Mouse (Mus musculus): ENCODE measurements around the gene Pygb.

Pygb gene

GRCm38 (mm10) chr2:150798084-150798483, 11.5 kb downstream of the Pygb start:
- no peak for DNase-seq

- no peak for DNase-seq
Measured at GRCm38 (mm10) chr2:150800616-150801015, 14.1 kb downstream of the Pygb start.

DNA sequence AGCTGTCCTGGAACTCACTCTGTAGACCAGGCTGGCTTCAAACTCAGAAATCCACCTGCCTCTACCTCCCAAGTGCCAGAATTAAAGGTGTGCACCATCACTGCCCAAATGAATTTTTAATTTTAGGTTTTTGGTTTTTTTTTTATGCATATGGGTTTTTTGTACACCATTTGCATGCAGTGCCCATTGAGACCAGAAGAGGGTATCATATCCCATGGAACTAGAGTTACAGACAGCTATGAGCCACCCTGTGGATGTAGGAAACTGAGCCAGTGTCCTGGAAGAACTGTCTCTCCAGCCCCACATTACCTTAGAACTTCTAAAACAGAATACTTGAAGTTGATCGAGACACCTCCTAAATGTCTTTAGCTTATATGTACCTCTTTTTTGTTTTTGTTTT, 16.5 kb downstream of the Pygb start:
- no peak for DNase-seq

GRCm38 (mm10) chr2:150808381-150808780, 21.8 kb downstream of the Pygb start:
- DNase-seq: no peak

- DNase-seq: no peak
Measured at GRCm38 (mm10) chr2:150808812-150809211, 22.3 kb downstream of the Pygb start.

- no peak for DNase-seq
Measured at GRCm38 (mm10) chr2:150810603-150811002, 24.1 kb downstream of the Pygb start.

DNA sequence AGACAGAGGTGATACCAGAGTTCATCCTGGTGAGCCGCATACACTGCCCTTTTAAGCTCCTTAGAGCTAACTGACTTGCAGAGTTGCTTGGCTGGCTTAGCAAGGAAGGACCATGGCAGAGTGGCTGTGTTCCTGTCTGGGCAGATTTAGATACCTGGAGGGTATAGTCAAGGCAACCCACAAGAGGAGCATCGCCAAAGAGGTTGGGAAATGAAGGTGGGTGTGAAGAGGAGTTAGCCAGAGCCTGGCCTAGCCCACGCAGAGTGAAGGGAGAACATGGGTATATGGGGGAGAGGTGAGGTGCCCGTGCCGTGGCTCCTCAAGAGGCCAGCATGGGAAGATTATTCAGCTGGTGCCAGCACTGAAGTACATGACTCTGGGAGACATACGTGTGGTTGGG, 26.3 kb downstream of the Pygb start:
- DNase-seq: no peak

DNA sequence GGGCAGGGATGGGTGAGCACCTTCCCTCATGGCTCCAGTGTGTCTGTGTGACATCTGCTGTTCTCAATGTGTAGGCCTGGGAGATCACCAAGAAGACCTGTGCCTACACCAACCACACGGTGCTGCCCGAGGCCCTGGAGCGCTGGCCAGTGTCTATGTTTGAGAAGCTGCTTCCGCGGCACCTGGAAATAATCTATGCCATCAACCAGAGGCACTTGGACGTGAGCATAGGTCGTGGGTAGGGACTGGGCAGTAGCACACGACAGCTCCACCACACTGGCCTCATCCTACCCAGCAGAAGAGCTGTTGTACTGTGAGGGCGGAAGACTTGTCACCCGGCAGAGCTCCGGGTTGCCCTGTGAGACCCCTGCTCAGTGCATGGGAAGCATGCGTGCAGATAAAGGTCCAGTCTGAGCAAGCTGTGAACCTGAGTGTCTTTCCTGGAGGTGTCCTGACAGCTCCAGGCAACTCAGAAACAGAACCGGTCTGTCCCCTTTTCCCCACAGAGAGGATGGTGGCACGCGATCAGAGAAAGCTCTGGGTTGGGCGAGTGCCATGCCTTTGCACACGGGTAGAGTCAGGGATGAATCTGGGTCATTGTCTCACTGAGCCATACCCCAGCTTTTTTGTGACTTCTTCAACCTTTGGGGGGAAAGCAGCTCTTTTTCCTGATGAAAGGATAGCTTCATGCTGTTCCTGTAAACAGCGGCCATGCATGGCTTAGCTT, 30.3 kb downstream of the Pygb start:
- peak; percentile 49 to 63 for DNase-seq

- no peak for DNase-seq
Measured at GRCm38 (mm10) chr2:150818742-150819141, 32.2 kb downstream of the Pygb start.

- DNase-seq: no peak
Measured at GRCm38 (mm10) chr2:150820720-150821119, 34.2 kb downstream of the Pygb start.

DNA sequence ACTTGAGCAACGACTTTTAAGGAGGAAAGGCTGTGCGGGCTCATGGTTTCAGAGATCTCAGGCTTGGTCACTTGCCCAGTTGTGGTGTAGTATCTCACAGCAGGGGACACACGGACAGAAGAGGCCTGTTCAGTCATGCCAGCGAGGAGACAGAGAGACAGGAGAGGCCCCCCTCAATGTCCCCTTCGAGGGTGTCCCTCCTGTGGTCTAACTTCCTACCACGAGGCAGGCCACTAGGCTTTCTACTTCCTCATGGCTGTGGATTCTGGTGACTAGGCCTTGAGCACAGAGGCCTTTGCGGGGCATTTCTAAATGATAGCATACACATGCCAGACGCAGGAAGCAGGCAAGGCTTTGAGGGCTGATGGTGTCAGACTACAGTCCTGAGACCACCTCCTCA, 36.5 kb downstream of the Pygb start:
- DNase-seq: no peak

- DNase-seq: no peak
Measured at GRCm38 (mm10) chr2:150826426-150826825, 39.9 kb downstream of the Pygb start.

GRCm38 (mm10) chr2:150828164-150828563, 41.6 kb downstream of the Pygb start:
- no peak for DNase-seq

GRCm38 (mm10) chr2:150828654-150829053, 42.1 kb downstream of the Pygb start:
- DNase-seq: no peak

DNA sequence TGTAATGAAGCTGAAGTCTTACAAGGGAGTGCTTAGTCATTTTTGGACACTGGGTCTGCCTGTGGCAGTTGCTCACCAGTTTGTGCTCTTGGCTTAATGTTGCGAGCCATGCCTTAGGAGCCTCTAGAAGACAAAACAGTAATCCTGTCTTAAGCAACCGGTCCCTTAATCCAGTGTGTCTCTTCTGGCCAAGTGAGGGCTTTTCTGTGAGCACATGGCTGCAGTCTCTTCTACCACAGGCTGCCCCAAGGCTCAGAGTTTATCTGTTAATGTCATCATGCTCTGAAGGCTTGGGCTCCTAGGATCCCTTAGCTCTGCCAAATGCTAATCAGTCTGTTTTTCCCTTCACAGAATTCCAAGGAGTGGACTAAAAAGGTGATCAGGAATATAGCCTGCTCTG, 43.5 kb downstream of the Pygb start:
- no peak for DNase-seq

- no peak for DNase-seq
Measured at GRCm38 (mm10) chr2:150830911-150831441, 44.4 kb downstream of the Pygb start.

- peak; percentile 56 to 62 for DNase-seq
Measured at GRCm38 (mm10) chr2:150832029-150832428, 45.5 kb downstream of the Pygb start.

GRCm38 (mm10) chr2:150834616-150835015, 48.1 kb downstream of the Pygb start:
- DNase-seq: no peak

DNA sequence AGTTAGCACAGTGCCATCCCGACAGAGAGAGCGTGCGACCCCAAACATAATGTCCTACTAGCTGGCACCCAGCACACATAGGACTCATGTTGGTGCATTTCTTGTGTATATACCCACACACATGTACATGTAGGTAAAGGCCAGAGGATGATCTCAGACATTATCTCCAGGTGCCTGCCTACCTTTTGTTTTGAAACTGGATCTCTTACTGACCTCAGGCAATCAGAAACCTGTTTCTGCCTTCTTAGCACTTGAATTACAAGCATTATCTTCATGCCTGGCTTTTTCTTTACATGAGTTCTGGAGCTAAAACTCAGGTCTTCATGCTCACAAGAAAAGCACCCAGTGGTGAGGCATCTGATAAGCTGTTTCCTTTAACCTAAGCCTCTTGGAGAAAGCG, 49.4 kb downstream of the Pygb start:
- DNase-seq: no peak

- no peak for DNase-seq
Measured at GRCm38 (mm10) chr2:150836906-150837305, 50.4 kb downstream of the Pygb start.

DNA sequence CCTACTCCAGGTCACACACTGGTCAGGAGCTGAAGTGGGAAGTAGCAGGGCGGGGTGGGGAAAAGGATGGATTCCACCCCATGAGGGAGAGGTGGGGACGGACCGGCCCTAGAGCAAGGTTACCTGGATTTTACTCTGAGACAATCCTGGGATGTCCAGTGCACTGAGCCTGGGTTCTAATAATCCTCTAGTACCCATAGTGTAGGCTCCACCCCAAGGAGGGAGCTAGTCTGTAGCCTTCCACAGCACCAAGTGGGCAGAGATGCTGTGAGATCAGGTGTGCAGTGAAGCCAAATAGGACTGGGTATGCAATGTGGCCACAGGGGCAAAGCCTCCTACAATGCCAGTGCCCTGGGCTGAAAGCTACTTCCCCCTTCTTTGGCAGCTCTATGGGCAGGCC, 51.2 kb downstream of the Pygb start:
- no peak for DNase-seq

DNA sequence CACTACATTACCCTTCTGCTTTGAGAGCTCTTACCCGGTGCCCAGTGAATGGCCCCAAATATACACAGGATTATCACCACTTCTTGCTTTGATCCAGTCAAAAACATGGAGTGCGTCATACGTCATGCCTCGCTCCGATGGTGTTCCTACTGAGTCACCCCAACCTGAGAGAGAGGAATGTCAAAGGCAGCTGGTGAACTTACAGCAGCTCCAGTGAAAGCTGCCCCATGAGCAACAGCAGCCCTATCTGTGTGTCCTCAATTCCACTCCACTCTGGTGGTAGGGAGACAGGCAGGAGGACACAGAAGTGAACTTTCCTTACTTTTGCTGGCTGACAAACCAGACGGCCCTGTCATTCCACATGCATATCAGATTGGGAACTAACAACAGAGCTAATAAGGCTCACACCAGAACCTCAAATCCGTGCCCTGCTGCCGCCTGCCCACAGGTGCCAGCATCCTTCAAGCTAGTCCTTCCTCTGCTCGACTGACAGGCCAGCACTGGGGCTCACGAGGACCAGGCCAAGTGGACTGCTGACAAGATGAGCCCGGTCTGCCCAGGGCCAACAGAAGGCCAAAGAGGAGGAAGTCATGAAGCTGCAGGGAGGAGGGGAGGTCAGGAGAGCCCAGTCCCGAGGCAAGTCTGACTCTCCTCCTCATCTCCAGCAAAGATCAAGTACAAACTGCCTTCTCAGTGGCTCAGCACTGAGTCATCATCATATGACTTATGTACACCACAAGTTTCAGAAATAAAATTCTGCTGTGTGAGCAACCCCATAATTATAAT, 53.3 kb downstream of the Pygb start:
- DNase-seq: no peak

GRCm38 (mm10) chr2:150841109-150841508, 54.6 kb downstream of the Pygb start:
- no peak for DNase-seq

DNA sequence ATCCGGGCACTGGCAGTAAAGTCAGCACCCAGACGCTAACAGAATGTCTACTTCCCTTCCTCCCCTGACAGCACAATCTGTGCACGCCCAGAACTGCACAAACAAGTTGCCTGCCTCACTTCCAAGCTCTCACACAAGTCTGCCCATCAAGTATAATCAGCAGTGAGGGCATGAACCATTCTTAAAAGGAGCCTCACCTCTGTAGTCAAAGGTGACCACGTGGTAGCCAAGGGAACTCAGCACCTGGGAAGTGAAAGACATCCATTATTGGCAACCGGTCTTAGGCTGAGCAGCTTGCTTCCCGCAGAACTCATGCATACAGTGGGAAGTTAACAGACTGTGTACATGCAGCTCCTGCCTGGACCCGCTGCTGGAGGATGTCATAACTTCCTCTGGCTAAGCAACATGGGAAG, 55.5 kb downstream of the Pygb start:
- DNase-seq: no peak
